Mouse (Mus musculus): ENCODE data around the gene Eef2k. TPM values are rescaled to one million over a fixed set of nuclear protein-coding genes. Genes with fewer than 3 reads are reported as not detected.

The Eef2k gene
- 27.3 and 36.5 TPM in 2 replicates for polyA plus RNA-seq (2012; rRNA removed; ENCODE audit: low replicate concordance)

DNA sequence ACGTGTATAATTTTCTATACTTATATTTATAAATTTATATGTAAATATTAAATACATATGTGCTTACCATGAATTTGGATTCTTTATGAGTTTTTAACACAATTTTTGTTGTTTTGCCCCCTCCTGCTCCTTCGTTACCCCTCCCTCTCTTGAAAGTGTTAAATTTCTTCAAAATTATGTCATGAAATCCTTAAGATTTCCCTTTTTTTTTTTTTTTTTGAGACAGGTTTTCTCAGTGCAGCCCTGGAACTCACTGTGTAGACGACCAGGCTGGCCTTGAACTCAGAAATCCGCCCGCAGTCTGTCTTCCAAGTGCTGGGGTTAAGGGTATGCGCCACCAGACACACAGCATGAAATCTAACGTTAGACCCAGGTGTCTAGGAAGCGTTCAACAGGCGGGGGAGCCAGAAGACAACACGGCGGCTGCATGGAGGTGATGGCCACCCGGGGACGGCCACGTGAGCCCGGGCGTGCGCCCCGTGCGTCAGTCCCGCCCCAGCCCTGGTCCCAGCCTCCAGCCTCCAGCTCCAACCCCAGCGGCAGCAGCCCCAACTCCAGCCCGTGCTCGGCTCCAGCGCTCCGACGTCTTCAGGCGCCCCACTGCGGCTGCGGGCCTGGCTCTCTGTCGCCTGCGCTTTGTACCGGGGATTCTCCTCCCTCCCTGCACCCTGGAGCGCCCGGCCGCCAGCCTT is at the start of gene Eef2k:
Eef2k (plus strand) TSS at position 487 of the 692 bp plus-strand sequence.

GRCm38 (mm10) chr7:120811834-120812415 is 30.7 kb upstream of the Eef2k start, which contains the start of gene Gm5737:
Gm5737 (plus strand) TSS chr7:120812365.

DNA sequence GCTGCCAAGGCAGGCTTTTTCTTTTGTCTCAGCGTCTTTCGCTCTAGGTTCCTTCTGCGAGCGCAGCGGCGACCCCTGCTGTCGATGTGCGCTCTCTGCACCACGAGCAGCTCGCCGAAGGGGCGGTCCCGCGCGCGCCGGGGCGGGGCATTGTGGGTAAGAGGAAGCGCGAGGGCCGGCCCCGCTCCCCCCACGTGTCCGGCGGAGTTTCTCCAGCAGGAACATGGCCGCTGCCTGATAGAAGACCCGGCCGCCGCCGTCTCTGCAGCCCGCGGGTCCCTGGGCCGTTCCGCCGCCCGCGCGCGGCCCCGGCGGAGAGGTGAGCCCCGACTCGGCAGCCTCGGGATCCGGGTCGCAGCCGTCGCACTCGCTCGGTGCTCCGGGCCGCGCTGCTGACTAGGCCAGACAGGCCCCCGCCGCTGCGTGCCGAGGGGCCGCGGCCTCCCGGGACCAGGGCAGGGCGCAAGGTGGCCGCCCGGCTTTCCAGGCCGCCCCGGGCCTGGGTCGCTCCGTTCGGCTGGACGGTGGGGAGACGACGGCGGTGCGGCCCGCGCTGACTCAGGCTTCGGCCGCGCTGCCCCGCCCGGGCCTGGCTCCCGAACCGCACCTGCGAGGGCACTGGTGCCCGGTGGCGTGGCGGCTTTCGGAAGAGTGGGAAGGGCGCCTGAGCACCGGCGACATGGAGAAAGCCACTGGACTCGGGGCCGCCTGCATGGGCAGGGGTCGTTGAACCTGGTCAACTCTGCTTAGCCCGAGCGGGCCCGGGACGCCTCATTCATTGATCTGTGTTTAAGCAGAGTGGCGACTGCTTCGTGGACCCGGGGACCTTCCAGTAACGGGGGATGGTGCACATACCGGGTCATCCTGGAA is 75.2 kb downstream of the Eef2k start, which contains the start of gene Polr3e:
Polr3e (plus strand) TSS at position 153 of the 870 bp plus-strand sequence.

Other genes starting within 250 kb of the Eef2k start
- 123 and 165 TPM in 2 replicates for gene Uqcrc2, start 207.7 kb upstream of the Eef2k start, polyA plus RNA-seq (2012; rRNA removed; ENCODE audit: low replicate concordance)
- gene Pdzd9, start 172.5 kb upstream of the Eef2k start, polyA plus RNA-seq (2012; rRNA removed; ENCODE audit: low replicate concordance) = not detected in 2 replicates
- gene Mosmo, start 165.2 kb upstream of the Eef2k start, polyA plus RNA-seq (2012; rRNA removed; ENCODE audit: low replicate concordance) = 20.1 and 20.7 TPM in 2 replicates
- 2.4 and 9.3 TPM in 2 replicates for gene Vwa3a, start 103.5 kb upstream of the Eef2k start, polyA plus RNA-seq (2012; rRNA removed; ENCODE audit: low replicate concordance)
- 0.39 TPM in 1 of 2 replicates, not detected in the other for gene Gm5737, start 30.5 kb upstream of the Eef2k start, polyA plus RNA-seq (2012; rRNA removed; ENCODE audit: low replicate concordance)
- gene Polr3e, start 74.9 kb downstream of the Eef2k start, polyA plus RNA-seq (2012; rRNA removed; ENCODE audit: low replicate concordance) = 14.1 and 26.2 TPM in 2 replicates
- 29.7 and 48.8 TPM in 2 replicates for gene Cdr2, start 139.5 kb downstream of the Eef2k start, polyA plus RNA-seq (2012; rRNA removed; ENCODE audit: low replicate concordance)
- 0.87 and 1.9 TPM in 2 replicates for gene Mfsd13b, start 139.7 kb downstream of the Eef2k start, polyA plus RNA-seq (2012; rRNA removed; ENCODE audit: low replicate concordance)
- 23.7 and 35.2 TPM in 2 replicates for gene Mettl9, start 191.6 kb downstream of the Eef2k start, polyA plus RNA-seq (2012; rRNA removed; ENCODE audit: low replicate concordance)
- gene Igsf6, start 231.7 kb downstream of the Eef2k start, polyA plus RNA-seq (2012; rRNA removed; ENCODE audit: low replicate concordance) = 2.7 and 2.8 TPM in 2 replicates
- 0.04 and 0.23 TPM in 2 replicates for gene Otoa, start 238.8 kb downstream of the Eef2k start, polyA plus RNA-seq (2012; rRNA removed; ENCODE audit: low replicate concordance)

Measured in subcutaneous adipose tissue, adult 2 months (tissue).